Mouse (Mus musculus): ENCODE results near the gene Erich3. TPM values are rescaled to one million over a fixed set of nuclear protein-coding genes. Genes with fewer than 3 reads are reported as not detected.

The Erich3 gene
- polyA plus RNA-seq, 2 experiments = 0.01 TPM; not detected in 1

- H3K4me3 ChIP-seq (ENCODE audit: insufficient read depth in 1 of 2, low read depth in 2 of 2, low read length in 2 of 2) = no peak overlapping the region
- DNase-seq (ENCODE audit: low read depth in 3 of 3, low spot score in 3 of 3) (no peak), ATAC-seq (ENCODE audit: insufficient read depth) (no peak)
- no peaks in the 10 kb centered on the region for H3K9me3 ChIP-seq (ENCODE audit: control insufficient read depth, low read length)
- H3K27ac ChIP-seq = no peak overlapping the region
- H3K27me3 ChIP-seq (ENCODE audit: control insufficient read depth, insufficient read depth, low read length) = no peaks in the 10 kb centered on the region
- H3K36me3 ChIP-seq (replicated peaks; ENCODE audit: control insufficient read depth, insufficient read depth, low read depth) = no peaks in the 10 kb centered on the region
- H3K9ac ChIP-seq (replicated peaks) = no peak overlapping the region
- H3K4me2 ChIP-seq (ENCODE audit: low read depth) = no peak overlapping the region
- TF ChIP-seq CTCF (IDR thresholded peaks at IDR 0.05; ENCODE audit: low read depth) (no peak), EP300 (IDR thresholded peaks at IDR 0.05; ENCODE audit: low read depth) (no peak)
- 49% methylated on average over 5 of the region's 5 CpGs for WGBS (ENCODE audit: insufficient replicate concordance)
- no peaks in the 10 kb centered on the region for H3K4me1 ChIP-seq (replicated peaks; ENCODE audit: control insufficient read depth in 2 of 2, insufficient read depth in 2 of 2, low read length in 1 of 2)
Measured at GRCm38 (mm10) chr3:154671013-154671412, 7.4 kb downstream of the Erich3 start.

- Histone ChIP-seq H3K4me3 (ENCODE audit: insufficient read depth in 1 of 2, low read depth in 2 of 2, low read length in 2 of 2) (no peak overlapping the region), H3K36me3 (replicated peaks; ENCODE audit: control insufficient read depth, insufficient read depth, low read depth) (no peaks in the 10 kb centered on the region), H3K4me1 (replicated peaks; ENCODE audit: control insufficient read depth in 2 of 2, insufficient read depth in 2 of 2, low read length in 1 of 2) (no peaks in the 10 kb centered on the region), H3K27ac (no peak overlapping the region), H3K9ac (replicated peaks) (no peak overlapping the region), H3K27me3 (ENCODE audit: control insufficient read depth, insufficient read depth, low read length) (no peaks in the 10 kb centered on the region), H3K4me2 (ENCODE audit: low read depth) (no peak overlapping the region), H3K9me3 (ENCODE audit: control insufficient read depth, low read length) (no peaks in the 10 kb centered on the region)
- ATAC-seq (ENCODE audit: insufficient read depth) (no peak), DNase-seq (ENCODE audit: low read depth in 3 of 3, low spot score in 3 of 3) (no peak)
- WGBS (ENCODE audit: insufficient replicate concordance) = 53% methylated on average over 8 of the region's 8 CpGs
- TF ChIP-seq EP300 (IDR thresholded peaks at IDR 0.05; ENCODE audit: low read depth) = no peak
- no peak for TF ChIP-seq CTCF (IDR thresholded peaks at IDR 0.05; ENCODE audit: low read depth)
Measured at GRCm38 (mm10) chr3:154673326-154673725, 9.7 kb downstream of the Erich3 start.

GRCm38 (mm10) chr3:154682570-154682969, 18.9 kb downstream of the Erich3 start:
- no peak for DNase-seq (ENCODE audit: low read depth in 3 of 3, low spot score in 3 of 3)
- Histone ChIP-seq H3K9ac (replicated peaks) (no peak overlapping the region), H3K36me3 (replicated peaks; ENCODE audit: control insufficient read depth, insufficient read depth, low read depth) (no peaks in the 10 kb centered on the region)

GRCm38 (mm10) chr3:154683667-154684066, 20.0 kb downstream of the Erich3 start:
- H3K4me1 ChIP-seq (replicated peaks; ENCODE audit: control insufficient read depth in 2 of 2, insufficient read depth in 2 of 2, low read length in 1 of 2) = no peaks in the 10 kb centered on the region
- ATAC-seq (ENCODE audit: insufficient read depth) (no peak), DNase-seq (ENCODE audit: low read depth in 3 of 3, low spot score in 3 of 3) (no peak)
- H3K4me2 ChIP-seq (ENCODE audit: low read depth) = no peak overlapping the region
- no peak for TF ChIP-seq CTCF (IDR thresholded peaks at IDR 0.05; ENCODE audit: low read depth)
- TF ChIP-seq EP300 (IDR thresholded peaks at IDR 0.05; ENCODE audit: low read depth) = no peak
- no peaks in the 10 kb centered on the region for H3K27me3 ChIP-seq (ENCODE audit: control insufficient read depth, insufficient read depth, low read length)
- H3K4me3 ChIP-seq (ENCODE audit: insufficient read depth in 1 of 2, low read depth in 2 of 2, low read length in 2 of 2) = no peak overlapping the region
- 67% methylated on average over 2 of the region's 2 CpGs for WGBS (ENCODE audit: insufficient replicate concordance)
- no peak overlapping the region for H3K9ac ChIP-seq (replicated peaks)
- H3K27ac ChIP-seq = no peak overlapping the region
- no peaks in the 10 kb centered on the region for H3K9me3 ChIP-seq (ENCODE audit: control insufficient read depth, low read length)
- H3K36me3 ChIP-seq (replicated peaks; ENCODE audit: control insufficient read depth, insufficient read depth, low read depth) = no peaks in the 10 kb centered on the region

More at GRCm38 (mm10) chr3:154682570-154682969, 18.9 kb downstream of the Erich3 start:
- Histone ChIP-seq H3K4me3 (ENCODE audit: insufficient read depth in 1 of 2, low read depth in 2 of 2, low read length in 2 of 2) (no peak overlapping the region), H3K4me1 (replicated peaks; ENCODE audit: control insufficient read depth in 2 of 2, insufficient read depth in 2 of 2, low read length in 1 of 2) (no peaks in the 10 kb centered on the region), H3K9me3 (ENCODE audit: control insufficient read depth, low read length) (no peaks in the 10 kb centered on the region), H3K27ac (no peak overlapping the region), H3K27me3 (ENCODE audit: control insufficient read depth, insufficient read depth, low read length) (no peaks in the 10 kb centered on the region), H3K4me2 (ENCODE audit: low read depth) (no peak overlapping the region)
- no peak for ATAC-seq (ENCODE audit: insufficient read depth)
- 46% methylated on average over 2 of the region's 2 CpGs for WGBS (ENCODE audit: insufficient replicate concordance)
- TF ChIP-seq CTCF (IDR thresholded peaks at IDR 0.05; ENCODE audit: low read depth) (no peak), EP300 (IDR thresholded peaks at IDR 0.05; ENCODE audit: low read depth) (no peak)

GRCm38 (mm10) chr3:154690260-154690659, 26.6 kb downstream of the Erich3 start:
- H3K9me3 ChIP-seq (ENCODE audit: control insufficient read depth, low read length) = no peaks in the 10 kb centered on the region
- TF ChIP-seq EP300 (IDR thresholded peaks at IDR 0.05; ENCODE audit: low read depth) (no peak), CTCF (IDR thresholded peaks at IDR 0.05; ENCODE audit: low read depth) (no peak)
- H3K27ac ChIP-seq = no peak overlapping the region
- no peak overlapping the region for H3K9ac ChIP-seq (replicated peaks)
- no peaks in the 10 kb centered on the region for H3K36me3 ChIP-seq (replicated peaks; ENCODE audit: control insufficient read depth, insufficient read depth, low read depth)
- ATAC-seq (ENCODE audit: insufficient read depth) (no peak), DNase-seq (ENCODE audit: low read depth in 3 of 3, low spot score in 3 of 3) (no peak)
- 0 out of 4 replicates have a peak, but pooled peaks cover 0 to 1% of the 10 kb centered on the region in 2 experiments for H3K4me1 ChIP-seq (replicated peaks; ENCODE audit: control insufficient read depth in 2 of 2, insufficient read depth in 2 of 2, low read length in 1 of 2)
- no peaks in the 10 kb centered on the region for H3K27me3 ChIP-seq (ENCODE audit: control insufficient read depth, insufficient read depth, low read length)
- no peak overlapping the region for H3K4me3 ChIP-seq (ENCODE audit: insufficient read depth in 1 of 2, low read depth in 2 of 2, low read length in 2 of 2)
- H3K4me2 ChIP-seq (ENCODE audit: low read depth) = no peak overlapping the region

Data from liver, embryonic 14.5 days (tissue).